Mouse (Mus musculus) liver, adult 2 months (tissue): ENCODE results near the gene Trmt5.

Experiments used
- CTCF ChIP-seq: fragments of 200-500 bp; IDR thresholded peaks from 2 replicates; pipeline ENCODE4 v1.5.1; 2011; ENCODE audit warnings: low read depth, low read length, control low read depth
- POLR2A ChIP-seq: fragments of 200-500 bp; IDR thresholded peaks from 2 replicates; pipeline ENCODE4 v1.6.1; 2011; ENCODE audit warnings: low read length, control low read depth; ENCODE audit not compliant: insufficient read depth; ENCODE audit errors: extremely low read depth

- TF ChIP-seq CTCF (no peak), POLR2A (no peak)
Observed at GRCm38 (mm10) chr12:73295505-73296140, 9.1 kb upstream of the Trmt5 start.
